Mouse (Mus musculus) heart, adult 2 months (tissue): Measurements from ENCODE around the gene Chrm4.

Experiments
- CTCF ChIP-seq: fragments of 200-600 bp; IDR thresholded peaks from 2 replicates; pipeline ENCODE4 v1.8.1; 2022; ENCODE audit warnings: antibody characterized with exemption, mild to moderate bottlenecking, moderate library complexity
- POLR2A ChIP-seq: fragments of 200-500 bp; IDR thresholded peaks from 2 replicates; pipeline ENCODE4 v1.6.1; 2011; ENCODE audit warnings: mild to moderate bottlenecking, low read depth, low read length, control low read depth; ENCODE audit not compliant: insufficient read depth

GRCm38 (mm10) chr2:91921790-91922570 is 5.1 kb upstream of the Chrm4 start:
- TF ChIP-seq CTCF (peak; percentile 63), POLR2A (no peak)
